Mouse (Mus musculus) heart, postnatal 14 days (tissue): Measurements from ENCODE around the gene Il34. TPM values are rescaled to one million over a fixed set of nuclear protein-coding genes. Genes with fewer than 3 reads are reported as not detected.
A peak's percentile ranks its signal among the peaks of the same experiment; 100 is the strongest.

Source experiments
- DNase-seq, 2 experiments: peaks; one replicate each; pipeline ENCODE4 v3.0.0; 2021 to 2022
- intact Hi-C: fragments of 180-260 bp; cut with DNase I; formaldehyde crosslinking; loops from one replicate; pipeline ENCODE4 v1.15.1; 2025
- total RNA-seq, 2 experiments: library from RNA; stranded (reverse); gene quantifications; 2 replicates each; pipeline ENCODE4 v1.2.3; 2021

The Il34 gene
- total RNA-seq, 2 experiments from 2014 or later, result 10.0 to 10.1 TPM

DNA sequence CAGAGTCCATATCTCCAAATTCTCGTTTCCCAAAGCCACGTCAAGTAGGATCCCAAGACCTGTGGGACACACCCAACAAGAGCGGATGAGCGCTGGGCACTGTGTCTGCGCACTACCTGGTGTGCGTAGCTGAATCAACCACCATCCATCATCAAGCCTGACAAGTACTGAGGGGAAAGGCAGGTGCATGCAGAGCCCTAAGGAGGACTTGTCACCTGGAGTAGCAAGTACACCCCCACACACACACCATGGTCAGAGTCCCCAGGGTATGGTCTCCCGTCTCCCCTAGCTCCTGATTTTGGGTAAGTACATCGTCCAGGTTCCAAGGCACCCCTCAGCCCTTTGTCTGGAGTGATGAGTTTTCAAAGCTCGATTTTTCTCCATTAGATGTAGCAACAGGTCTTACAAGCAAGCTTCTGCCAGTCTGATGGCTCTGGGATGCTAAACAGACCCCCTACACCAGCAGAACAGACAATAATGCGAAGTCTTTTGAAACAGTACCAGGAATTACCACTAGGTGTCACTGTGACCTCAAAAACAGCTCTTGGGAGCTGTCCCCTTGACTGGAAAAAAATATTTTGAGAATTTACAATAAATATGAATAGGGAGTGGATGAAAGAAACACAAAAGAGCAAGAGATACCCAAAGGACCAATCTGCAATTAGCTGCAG lies 56.1 kb downstream of the Il34 start:
- peak in 1 of 2 experiments; percentile 73 for DNase-seq
- intact Hi-C loops, result loop anchor here (5.0 kb wide), 5 partner anchors 58 to 343 kb away; partner anchors contain the start of genes Clec18a, Il34 and Pdpr

DNA sequence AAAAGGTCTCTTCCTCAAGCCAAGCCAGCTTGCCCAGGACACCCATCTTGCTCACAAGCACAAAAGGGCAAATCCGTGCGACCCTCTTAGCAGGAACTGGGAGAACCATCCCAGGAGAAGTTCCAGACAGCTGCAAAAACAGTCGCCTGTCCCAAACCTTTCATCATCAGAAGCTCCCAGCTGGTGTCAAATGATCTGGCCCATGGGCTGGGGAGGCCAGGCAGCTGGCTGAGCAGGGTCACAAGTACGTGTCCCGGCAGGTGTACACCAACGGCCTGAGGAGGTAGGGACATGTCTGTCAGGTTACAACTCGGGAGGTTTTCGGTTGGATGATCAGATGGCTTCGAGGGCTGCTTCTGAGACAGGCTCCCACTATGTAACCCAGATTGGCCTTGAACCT lies 59.1 kb downstream of the Il34 start:
- intact Hi-C loops, result loop anchor here (5.0 kb wide), 1 partner anchor 226 kb away; no protein-coding TSS in a partner anchor
- DNase-seq, result no peak

DNA sequence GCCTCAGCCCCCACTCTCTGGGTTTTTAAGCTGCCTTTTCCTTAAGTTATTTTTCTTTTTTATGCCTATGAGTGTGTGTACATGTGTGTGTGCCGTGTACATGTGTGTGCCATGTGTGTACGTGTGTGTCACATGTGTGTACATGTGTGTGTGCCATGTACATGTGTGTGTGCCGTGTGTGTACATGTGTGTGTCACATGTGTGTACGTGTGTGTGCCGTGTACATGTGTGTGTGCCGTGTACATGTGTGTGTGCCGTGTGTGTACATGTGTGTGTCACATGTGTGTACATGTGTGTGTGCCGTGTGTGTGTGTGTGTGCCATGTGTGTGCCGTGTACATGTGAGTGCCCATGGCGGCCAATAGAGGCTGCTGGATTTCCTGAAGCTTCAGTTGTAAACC lies 60.6 kb downstream of the Il34 start:
- intact Hi-C loops, result loop anchor here (5.0 kb wide), 1 partner anchor 227 kb away; no protein-coding TSS in a partner anchor
- DNase-seq, result no peak

DNA sequence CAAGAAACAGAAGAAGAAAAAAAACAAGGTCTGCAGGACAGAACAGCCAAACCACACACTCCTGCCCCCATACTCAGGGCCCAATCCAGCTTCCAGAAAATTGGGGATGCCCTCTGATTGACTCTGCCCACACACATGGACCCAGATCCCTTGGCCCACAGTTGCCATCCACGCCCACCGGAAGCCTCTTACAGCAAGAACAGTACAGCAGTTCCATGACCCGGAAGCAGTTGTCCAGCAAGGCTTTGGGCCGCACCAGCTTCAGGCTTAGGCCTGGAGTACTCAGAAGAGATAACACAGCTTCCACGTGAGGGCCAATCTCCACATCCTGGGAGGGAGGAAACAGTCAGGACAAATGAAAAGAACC lies 63.3 kb downstream of the Il34 start:
- intact Hi-C loops, result no loop called here
- no peak for DNase-seq

DNA sequence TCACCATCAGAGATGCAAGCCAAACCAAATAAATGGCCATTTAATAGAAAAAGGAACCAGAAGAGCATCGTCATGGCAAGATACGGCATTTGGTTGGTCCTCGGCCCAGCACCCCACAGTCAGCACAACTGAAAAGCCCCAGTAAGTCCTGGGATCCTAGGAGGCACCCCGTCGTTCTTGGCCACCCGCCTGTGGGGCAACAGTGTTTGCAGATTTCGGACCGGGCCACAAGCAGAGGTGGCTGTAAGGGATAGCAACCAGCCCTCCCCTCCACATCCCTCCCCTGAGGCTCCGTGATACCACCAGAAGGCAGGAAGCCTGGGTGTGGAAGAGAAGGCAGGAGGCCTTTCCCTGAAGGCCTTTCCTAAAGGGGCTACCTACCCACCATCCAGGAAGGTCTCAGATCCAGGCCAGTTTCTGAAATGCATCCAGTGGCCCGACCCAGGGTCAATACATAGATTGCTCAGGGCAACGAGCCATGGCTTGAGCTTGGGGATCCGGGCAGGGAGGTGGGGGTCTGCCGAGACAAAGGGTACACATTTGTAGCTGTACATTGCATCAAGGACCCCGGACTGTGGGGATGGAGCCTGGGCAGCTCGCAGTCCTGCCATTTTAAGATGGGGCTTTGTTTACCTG lies 63.8 kb downstream of the Il34 start:
- intact Hi-C loops, result no loop called here
- no peak for DNase-seq

DNA sequence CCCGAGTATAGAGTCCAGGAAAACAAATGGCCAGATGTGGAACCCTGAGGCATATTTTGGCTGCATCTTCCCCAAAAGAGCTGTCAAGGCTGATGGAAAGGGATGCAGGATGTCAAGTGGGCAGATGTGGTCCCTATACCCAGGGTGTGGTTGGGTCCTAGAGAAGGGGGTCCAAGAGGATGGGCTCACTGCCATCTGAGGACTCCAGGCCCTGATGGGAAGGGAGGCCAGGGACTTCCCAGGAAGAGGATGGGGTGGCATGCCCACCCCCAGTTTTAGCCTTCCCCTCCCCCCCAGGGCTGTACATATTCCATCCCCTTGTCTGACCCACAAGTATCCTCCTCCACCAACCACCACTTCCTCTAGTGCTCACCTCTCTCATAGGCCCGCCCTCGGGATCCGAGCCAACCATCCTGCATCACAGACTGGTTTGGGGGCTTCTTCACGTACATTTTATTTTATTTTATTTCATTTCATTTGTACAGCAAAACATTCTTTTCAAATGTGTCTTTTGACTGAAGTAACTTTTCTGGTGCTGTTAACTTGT lies 65.0 kb downstream of the Il34 start:
- no peak for DNase-seq
- intact Hi-C loops, result no loop called here

DNA sequence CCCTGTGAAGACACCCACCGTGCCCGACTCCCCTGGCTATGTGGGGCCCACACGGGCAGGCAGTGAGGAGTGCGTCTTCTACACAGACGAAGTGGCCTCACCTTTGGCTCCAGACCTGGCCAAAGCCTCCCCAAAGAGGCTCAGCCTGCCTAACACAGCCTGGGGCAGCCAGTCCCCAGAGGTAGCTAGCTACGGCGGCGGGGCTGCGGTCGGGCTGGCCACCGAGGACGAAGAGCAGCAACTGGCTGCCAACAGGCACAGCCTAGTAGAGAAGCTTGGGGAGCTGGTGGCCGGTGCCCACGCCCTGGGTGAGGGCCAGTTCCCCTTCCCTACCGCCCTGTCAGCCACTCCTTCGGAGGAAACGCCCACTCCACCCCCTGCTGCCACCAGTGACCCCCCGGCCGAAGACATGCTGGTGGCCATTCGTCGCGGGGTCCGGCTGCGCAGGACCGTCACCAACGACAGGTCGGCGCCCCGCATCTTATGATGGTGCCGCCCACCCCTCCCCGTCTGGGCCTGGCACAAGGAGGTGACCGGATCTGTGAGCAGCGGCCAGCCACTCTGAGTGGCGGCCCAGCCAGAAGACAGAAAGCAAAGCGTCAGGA lies 67.0 kb downstream of the Il34 start:
- no peak for DNase-seq
- intact Hi-C loops, result no loop called here

DNA sequence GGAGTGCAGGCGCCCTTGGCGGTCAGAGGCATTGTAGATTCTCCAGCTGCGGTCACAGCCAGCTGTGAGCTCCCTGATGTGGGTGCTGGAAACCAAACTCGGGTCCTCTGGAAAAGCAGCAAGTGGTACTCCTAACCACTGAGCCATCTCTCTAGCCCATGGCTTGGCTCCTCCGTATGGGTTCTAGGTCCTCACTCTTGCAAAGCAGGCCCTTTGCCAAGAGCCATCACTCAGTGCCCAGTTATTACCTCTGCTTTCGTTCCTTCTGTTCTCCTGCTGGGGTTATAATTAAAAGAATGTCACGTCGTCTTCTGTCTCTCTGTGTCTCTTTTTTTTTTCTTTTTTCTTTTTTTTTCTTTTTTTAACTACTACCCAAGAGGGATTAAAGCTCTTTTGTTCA lies 72.7 kb downstream of the Il34 start:
- intact Hi-C loops, result no loop called here

DNA sequence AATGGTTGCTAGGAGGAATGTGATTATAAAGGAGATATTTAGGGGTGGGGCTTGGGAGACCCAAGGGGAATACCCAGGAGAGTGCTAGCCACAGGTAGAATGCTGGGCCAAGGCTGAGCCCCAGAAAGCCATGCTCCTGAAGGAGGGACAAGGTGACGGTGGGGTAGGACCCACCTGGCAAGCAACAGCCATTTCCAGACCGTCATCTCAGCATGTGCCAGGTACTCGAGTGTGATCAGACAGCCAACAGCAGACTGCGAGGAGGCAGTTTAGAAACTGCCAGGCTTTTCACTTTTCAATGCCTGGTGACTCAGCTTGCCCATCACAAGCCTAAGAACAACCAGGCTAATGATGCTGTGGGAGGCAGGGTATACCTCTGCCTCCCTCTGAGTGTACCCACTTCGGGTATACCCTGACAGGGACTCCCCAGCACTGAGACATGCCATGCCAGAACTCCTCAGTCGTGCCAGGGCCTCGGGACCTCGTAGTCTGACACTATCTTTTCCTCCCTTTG lies 74.3 kb downstream of the Il34 start:
- DNase-seq, result no peak
- intact Hi-C loops, result no loop called here

More for the DNA sequence above, 72.7 kb downstream of the Il34 start:
- no peak for DNase-seq

DNA sequence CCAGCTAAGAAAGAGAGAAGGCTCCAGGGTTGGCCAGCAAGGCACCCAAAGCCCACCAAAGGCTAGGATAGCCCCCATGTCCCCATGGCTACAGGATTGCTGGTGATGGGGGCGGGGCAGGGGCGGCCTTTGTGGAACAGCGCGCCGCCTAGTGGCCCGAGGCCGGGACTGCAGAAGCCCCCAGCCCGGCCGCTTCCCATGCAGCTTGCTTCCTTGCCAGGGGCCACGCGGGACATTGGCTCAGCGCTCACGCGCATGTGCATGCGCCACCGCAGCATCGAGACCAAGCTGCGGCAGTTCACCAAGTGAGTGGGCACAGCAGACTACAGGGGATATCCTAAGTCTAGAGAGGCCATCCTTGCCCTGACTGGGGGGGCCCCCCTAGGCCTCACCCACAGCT lies 78.8 kb downstream of the Il34 start:
- intact Hi-C loops, result no loop called here
- DNase-seq, result peak; percentile 77 to 84

DNA sequence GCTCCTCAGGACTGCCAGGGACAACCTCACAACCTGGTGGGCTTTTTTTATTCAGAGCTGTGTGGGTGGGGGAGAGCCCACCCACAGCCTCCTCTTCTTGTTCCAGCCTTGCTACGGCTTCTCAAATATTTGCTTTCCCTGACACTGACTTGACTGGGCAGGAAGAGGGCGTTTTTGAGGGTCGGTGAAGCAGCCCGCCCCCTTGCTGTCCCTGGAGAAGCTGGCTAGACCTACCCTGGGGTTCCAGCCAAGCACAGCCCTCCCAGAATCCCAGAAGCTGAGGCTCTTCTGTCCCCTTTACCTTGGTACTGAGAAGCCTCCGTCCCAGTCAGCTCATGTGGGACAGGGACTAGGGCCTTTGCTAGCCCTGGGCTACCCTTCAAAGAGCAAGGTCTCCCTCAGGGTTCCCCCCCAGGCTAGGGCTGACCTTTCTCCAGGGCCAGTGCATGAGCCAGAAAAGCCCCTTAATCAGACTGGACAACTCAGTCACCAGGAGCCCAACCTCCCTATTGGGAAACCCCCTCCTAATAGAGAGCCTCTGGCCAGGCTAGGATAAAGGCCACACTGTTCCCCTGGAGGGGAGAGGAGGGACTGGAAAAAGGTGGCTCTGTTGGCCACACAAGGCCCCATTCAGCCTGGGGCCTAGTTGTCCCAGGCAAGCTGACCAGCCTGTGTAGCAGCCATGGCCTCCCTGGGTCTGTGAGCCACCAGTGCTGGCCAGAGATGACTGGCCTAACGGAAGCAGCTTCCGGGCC lies 80.5 kb downstream of the Il34 start:
- intact Hi-C loops, result loop anchor here (1.0 kb wide), 1 partner anchor 79 kb away; no protein-coding TSS in a partner anchor
- no peak for DNase-seq

DNA sequence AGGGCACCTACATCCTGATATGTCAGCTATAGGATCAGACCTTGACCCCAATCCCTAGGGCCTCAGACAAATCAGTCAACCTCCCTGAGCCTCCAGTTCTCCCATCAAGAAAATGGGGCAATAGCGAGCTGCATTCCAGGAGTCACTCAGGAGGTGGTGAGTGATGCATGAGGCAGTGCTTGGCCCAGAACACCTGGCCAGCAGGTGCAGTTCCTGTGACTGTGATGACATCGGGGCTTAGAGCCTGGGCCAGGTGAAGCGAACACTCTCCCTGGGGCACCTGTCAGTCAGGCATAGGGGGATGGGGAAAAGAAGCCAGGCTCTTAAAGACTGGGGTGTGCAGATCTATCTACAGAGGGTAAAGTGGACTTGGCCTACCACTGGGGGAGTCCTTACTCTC lies 81.2 kb downstream of the Il34 start:
- intact Hi-C loops, result no loop called here
- DNase-seq, result no peak

DNA sequence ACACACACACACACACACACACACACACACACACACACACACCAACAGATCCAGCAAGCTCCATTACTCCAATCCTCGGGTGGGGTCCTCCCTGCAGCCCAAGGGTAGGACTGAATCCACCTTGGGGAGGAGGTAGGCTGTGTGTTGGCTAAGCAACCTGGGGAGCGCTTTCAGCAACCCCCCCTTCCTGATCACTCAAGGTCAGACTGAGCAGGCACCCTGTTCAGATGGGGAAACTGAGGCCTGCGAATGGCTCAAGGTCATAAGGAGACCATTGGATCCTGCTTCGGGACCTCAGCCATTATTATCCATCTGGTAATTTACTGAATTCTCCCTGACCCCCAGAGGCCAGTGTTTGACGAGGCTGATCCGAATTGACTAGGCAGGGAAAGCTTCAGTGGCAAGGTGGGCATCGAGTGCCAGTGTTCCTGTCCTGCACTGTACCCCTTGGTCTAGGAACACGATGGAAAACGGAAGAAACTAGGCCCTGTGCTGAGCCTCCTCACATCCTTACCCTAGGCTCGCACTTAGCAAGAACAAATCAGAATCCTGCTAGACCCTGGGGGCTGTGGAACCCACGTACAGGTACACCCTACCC lies 83.2 kb downstream of the Il34 start:
- intact Hi-C loops, result no loop called here
- DNase-seq, result no peak

DNA sequence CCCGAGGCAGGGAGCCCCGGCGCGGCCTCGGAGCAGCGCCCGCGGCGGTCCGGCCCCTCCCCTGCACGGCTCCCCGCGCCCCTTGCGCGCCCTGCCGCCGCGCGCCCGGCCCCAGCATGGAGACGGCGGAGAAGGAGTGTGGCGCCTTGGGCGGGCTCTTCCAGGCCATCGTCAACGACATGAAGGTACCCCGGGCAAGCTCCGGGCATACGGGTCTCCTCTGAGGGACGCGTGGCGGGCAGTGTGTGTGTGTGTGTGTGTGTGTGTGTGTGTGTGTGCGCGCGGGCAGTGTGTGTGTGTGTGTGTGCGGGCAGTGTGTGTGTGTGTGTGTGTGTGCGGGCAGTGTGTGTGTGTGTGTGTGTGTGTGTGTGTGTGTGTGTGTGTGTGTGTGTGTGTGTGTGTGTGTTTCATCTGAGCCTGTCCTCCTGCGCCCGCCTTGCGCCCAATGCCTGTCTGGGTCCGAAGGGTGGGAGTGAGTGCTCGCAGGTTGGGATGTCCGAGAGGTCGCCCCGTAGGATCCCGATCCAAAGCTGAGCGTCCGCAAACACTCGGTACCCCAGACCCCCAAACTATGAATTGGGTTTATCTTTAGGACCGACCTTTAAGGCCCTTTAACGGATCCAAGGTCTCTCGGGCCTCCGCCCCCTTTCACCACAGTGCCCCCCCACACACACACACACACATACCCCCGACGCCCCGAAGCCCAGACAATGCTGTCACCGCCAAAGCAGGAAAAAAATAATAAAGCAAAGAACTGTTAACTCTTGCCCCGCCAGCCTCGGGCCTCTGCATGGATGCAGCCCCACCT lies 83.9 kb downstream of the Il34 start:
- intact Hi-C loops, result loop anchor here (2.0 kb wide), 1 partner anchor 47 kb away; no protein-coding TSS in a partner anchor
- peak in 1 of 2 experiments; percentile 65 for DNase-seq

DNA sequence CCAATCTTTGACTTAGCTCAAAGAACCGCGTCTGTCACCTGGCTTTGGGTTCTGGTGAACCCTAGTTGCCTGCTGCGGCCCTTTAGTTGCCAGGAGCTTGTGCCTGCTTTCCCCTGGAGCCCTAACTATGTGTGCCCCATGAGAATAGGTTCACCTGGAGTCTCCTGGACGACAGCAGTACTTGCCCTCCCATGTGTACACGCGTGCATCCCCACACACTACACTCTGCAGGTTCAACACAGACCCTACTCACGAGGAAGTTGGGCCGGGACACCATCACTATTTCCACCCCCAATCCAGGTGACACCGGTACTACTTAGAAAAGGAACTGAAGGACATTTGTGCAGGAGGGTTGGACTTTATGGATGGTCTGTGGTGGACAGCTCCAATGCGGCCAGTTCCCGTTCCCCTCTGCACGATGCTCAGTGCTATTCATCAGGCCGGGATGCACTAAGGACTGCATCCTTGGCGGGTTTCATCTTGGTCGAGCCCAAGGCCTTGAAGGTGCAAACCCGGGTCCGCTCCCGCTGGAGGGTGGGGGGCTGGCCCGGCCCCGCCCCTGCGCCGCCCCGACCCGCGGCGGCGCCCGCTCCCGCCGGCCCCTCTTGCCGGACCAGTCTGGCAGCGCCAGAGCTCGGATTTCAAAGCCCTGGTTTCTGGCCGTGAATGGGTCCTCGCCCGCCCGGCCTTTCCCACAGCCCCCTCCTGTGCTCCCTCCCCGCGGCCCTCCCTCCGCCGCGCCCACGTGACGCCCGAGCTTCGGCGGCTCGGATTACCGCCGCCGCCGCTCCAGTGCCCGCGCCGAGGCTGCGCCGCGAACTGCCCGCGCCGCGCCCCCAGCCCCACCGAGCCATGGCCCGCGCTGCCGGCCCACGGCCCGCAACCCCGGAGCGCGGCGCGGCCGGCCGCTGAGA lies 84.8 kb downstream of the Il34 start, which contains the start of gene Mtss1l:
Gene Mtss1l, plus strand, starts transcription at position 792 of the 914 bp plus-strand sequence.
- intact Hi-C loops, result loop anchor here (2.0 kb wide), 1 partner anchor 46 kb away; no protein-coding TSS in a partner anchor
- peak; percentile 85 for DNase-seq

DNA sequence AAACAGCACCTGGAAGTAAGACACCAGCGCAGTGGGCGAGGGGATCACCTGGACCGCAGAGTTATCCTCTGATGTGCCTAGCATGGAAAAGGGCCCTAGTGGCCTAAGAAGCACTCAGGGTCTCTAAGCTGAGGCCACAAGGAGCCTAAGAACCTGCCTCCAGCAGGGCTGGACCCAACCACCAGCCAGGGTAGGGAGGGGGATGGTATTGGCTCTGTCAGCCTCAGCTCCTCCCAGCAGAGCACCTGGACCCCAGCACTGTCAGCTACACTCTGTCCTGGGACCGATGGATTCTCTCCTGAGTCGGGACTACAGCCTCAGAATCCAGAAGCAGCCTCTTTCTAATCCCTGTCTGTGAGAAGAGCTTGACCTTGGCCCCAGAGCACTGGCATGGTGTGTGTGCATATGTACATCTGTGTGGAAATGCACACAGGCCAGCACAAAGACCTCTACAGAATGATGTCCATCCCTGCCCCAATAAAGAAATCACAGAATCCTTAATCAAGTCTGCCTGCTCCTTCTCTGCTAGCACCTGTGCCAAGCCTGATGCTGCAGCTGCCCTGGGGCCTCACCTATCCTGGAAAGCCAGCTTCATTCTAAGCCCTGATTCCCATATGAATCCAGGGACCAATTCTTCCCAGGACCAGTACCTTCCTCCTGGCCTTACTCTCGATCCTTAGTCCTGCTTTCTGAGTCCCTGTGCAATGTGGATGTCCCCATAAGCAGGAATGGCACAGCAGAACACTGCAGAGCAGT lies 85.6 kb downstream of the Il34 start:
- intact Hi-C loops, result loop anchor here (2.0 kb wide), 1 partner anchor 45 kb away; no protein-coding TSS in a partner anchor
- no peak for DNase-seq
